In the genomic region with DNA sequence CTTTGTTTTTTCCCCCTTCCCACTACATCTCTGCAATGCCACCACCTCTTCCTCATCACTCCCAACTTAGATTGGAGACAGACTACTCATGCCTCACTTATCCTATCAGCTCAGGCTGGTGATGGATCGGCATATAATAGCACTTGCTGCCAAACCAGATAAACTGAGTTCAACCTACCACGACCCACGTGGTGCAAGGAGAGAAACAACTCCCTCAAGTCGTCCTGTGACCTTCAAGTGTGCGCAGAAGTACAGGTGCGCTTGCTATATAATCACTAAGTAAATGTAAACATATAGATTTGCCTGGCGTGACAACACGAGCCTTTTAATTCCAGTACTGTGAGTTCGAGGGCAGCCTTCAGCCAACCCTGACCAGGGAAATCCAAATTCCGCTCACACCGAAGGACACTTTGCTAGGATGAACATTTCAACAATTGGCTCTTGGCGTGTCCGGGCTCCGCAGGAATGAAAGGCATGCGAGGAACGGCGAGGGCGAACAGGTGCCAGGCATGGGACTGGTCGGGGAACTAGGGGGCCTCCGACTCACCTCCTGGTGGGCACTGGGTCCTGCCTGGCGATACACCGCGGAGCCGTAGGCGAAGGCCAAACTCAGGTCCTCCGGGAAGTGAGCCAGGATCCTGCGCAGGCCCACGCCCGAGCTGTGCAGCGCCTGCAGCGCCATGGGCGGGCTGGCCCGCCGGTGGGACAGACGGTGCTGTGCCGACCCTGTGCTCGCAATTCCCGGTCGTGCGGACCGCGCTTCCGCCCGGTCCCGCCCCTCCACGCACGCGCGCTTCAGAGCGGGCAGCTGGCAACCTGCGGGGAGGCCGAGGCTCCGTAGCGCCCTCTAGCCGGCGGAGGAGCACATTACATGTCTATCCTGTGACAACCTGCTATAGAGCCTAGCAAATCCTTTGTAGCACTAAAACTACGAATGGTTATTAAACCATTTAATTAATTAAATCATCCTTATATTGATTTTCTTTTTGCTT, we compare ENCODE assay signal across 8 mouse cellular contexts. TPM values are rescaled to one million over a fixed set of nuclear protein-coding genes. Genes with fewer than 3 reads are reported as not detected.
A peak's percentile ranks its signal among the peaks of the same experiment; 100 is the strongest.
DNase-seq lines count a peak whose midpoint lies in the region; ATAC-seq and TF ChIP-seq lines count a peak whose summit lies in the region.

A gene (minus strand): TSS at position 774 of the 992 bp plus-strand sequence.

- H3K27me3 ChIP-seq in lung, embryonic 15.5 days: no peaks in the 10 kb centered on the region; the same call in 1 of the 2 replicates
- no peaks in the 10 kb centered on the region for H3K27me3 ChIP-seq in thymus, adult 2 months (ENCODE audit: control insufficient read depth, insufficient read depth, low read length)

- under 1% methylated on average over 53 of the region's 57 CpGs for WGBS in lung, embryonic 15.5 days
- WGBS in olfactory bulb, adult 2 months: 1% methylated on average over 57 of the region's 57 CpGs
- 2% methylated on average over 57 of the region's 57 CpGs for WGBS in thymus, adult 2 months

- peaks cover 16% of the 10 kb centered on the region for H3K36me3 ChIP-seq in lung, embryonic 15.5 days
- H3K36me3 ChIP-seq in thymus, adult 2 months (ENCODE audit: control insufficient read depth, insufficient read depth, low read length): 0 out of 2 replicates have a peak, but pooled peaks cover 3% of the 10 kb centered on the region

- peaks cover 20% of the 10 kb centered on the region for H3K4me1 ChIP-seq in lung, embryonic 15.5 days
- H3K4me1 ChIP-seq in olfactory bulb, adult 2 months (ENCODE audit: control insufficient read depth, insufficient read depth, low read length): peaks cover 7% of the 10 kb centered on the region
- peaks cover 4% of the 10 kb centered on the region; the same call in 1 of the 2 replicates for H3K4me1 ChIP-seq in thymus, adult 2 months (replicated peaks; ENCODE audit: control insufficient read depth, insufficient read depth, low read length)

- peak within 1 kb of the TSS; percentile 61 for H3K27ac ChIP-seq in lung, embryonic 15.5 days
- no peak within 1 kb of the TSS for H3K27ac ChIP-seq in olfactory bulb, adult 2 months (ENCODE audit: insufficient read depth, low read depth, low read length)
- no peak within 1 kb of the TSS for H3K27ac ChIP-seq in thymus, adult 2 months (ENCODE audit: control insufficient read depth, insufficient read depth, low read length)

- ATAC-seq in lung, embryonic 15.5 days (ENCODE audit: borderline replicate concordance, extremely low read depth, low FRiP score, low TSS enrichment): peak; percentile 91

- H3K4me2 ChIP-seq in lung, embryonic 15.5 days: peak within 1 kb of the TSS; percentile 73

- H3K9ac ChIP-seq in lung, embryonic 15.5 days: peak within 1 kb of the TSS; percentile 84

- H3K4me3 ChIP-seq in lung, embryonic 15.5 days: peak within 1 kb of the TSS; percentile 81
- H3K4me3 ChIP-seq in olfactory bulb, adult 2 months (ENCODE audit: insufficient read depth, low read depth, low read length): peak within 1 kb of the TSS; percentile 72
- H3K4me3 ChIP-seq in thymus, adult 2 months (ENCODE audit: control insufficient read depth, insufficient read depth, low read length): peak within 1 kb of the TSS; percentile 98

- TF ChIP-seq CTCF in olfactory bulb, adult 2 months (IDR thresholded peaks at IDR 0.05; ENCODE audit: insufficient read depth, low read depth, low read length): peak; percentile 88
- peak; percentile 97 for TF ChIP-seq CTCF in thymus, adult 2 months (IDR thresholded peaks at IDR 0.05; ENCODE audit: borderline replicate concordance, control insufficient read depth, extremely low read depth, insufficient read depth, low read length, poor library complexity)

- H3K9me3 ChIP-seq in lung, embryonic 15.5 days: no peaks in the 10 kb centered on the region

- DNase-seq in Muller cell, postnatal 12 days (ENCODE audit: inconsistent ontology term): peak; percentile 90
- DNase-seq in cerebellum, adult 8-10 months: peak; percentile 87
- DNase-seq in forelimb bud, embryonic 11.5 days (ENCODE audit: low read depth, low spot score): peak; percentile 88
- peak; percentile 90 for DNase-seq in heart, postnatal 4 days
- peak; percentile 72 to 87 for DNase-seq in layer of hippocampus, adult 8-10 months (ENCODE audit: low spot score in 2 of 2)
- peak; percentile 89 for DNase-seq in thymus, adult 2 months

- 0 out of 2 replicates have a peak, but pooled peaks have one; percentile 52 for TF ChIP-seq POLR2A in olfactory bulb, adult 2 months (IDR thresholded peaks at IDR 0.05; ENCODE audit: insufficient read depth, low read depth, low read length)
- peak; percentile 59 for TF ChIP-seq POLR2A in thymus, adult 2 months (IDR thresholded peaks at IDR 0.05; ENCODE audit: control insufficient read depth, extremely low read depth, insufficient read depth, low read length, poor library complexity)

RNA-seq across cellular contexts. Expression of the gene that starts here (rescaled TPM):
- total RNA-seq in heart, postnatal 4 days (2021): 10 to 100 TPM; 23.3 to 25.3 TPM
- total RNA-seq in layer of hippocampus, adult 8-10 months (2022): 10 to 100 TPM; 16.0 to 22.9 (median 22.3) TPM
- 61.1 and 62.2 TPM in 2 replicates for polyA plus RNA-seq in lung, embryonic 15.5 days (2015; fragmentation: Nextera tagmentation; extraction: Ambion mirVana)
- not detected in 2 replicates for polyA plus RNA-seq in olfactory bulb, adult 2 months (2012; ENCODE audit: insufficient read depth, insufficient read length, low replicate concordance, missing spikeins)
- polyA plus RNA-seq in thymus, adult 2 months (2012; rRNA removed): 42.8 and 48.2 TPM in 2 replicates

Comparison
In these comparisons a context has a peak if more than half of its experiments do, and no peak if none do; other contexts are left out.
1. RNA of the gene that starts here (polyA plus RNA-seq): 61.1 to 62.2 TPM in lung, embryonic 15.5 days and 42.8 to 48.2 TPM in thymus, adult 2 months; not detected in olfactory bulb, adult 2 months; every median in the first group is over 10 times any median in the second.
2. Peak in every context shown above with its lines, with median percentiles within 50 percentile points of each other: DNase-seq and H3K4me3 ChIP-seq.